Mouse (Mus musculus): ENCODE data around the gene Msantd3.

The Msantd3 gene

DNA sequence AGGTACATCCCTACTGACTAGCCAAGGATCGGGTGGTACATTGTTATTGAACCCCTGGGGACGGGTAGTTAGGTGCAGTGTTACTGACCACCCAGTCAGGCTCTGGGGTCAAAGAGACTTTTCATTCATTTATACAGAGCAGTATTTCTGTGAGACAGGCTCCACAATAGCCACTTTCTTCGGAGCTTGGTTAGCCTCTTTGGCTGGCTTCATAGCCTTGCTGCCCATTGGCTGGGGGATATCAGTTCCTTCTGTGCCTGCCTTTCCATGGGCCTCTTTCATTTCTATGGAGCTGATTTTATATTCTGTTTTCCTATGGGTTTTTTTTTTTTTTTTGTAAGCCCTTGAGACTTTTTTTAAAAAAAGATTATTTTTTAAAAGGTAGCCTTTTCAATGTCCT is 65.9 kb downstream of the Msantd3 start:
- DNase-seq (ENCODE audit: low spot score in 2 of 2) = no peak

DNA sequence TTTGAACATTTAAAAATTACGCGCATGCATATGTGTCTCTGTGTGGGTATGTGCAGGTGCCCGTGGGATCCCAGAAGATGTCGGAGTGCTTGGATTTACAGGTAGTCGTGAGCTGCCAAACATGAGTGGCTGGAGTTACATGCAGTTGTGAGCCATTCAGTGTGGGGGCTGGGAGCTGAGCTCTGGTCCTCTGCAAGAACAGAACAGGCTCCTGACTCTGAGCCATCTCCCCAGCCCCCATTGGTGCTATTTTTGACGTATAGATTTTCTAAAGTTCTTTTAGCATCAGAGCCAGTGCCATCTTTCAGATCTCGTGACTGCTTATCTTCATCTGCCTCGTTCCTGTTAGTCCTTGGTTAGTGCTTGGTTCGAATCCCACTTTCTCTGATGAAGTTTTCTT is 69.8 kb downstream of the Msantd3 start:
- DNase-seq (ENCODE audit: low spot score in 2 of 2) = no peak

- no peak for DNase-seq (ENCODE audit: low spot score in 2 of 2)
Observed at GRCm38 (mm10) chr4:48610251-48610650, 70.5 kb downstream of the Msantd3 start.

All from heart, adult 9 months (tissue).